Mouse (Mus musculus): Measurements from ENCODE around the gene Sbsn. TPM values are rescaled to one million over a fixed set of nuclear protein-coding genes. Genes with fewer than 3 reads are reported as not detected.

Sbsn gene
- polyA plus RNA-seq (2014; fragmentation: Illumina TruSeq; extraction: RNeasy Lipid Tissue Mini Kit (QIAGEN cat#74804); ENCODE audit: low read depth, low replicate concordance), result 12.7 TPM

DNA sequence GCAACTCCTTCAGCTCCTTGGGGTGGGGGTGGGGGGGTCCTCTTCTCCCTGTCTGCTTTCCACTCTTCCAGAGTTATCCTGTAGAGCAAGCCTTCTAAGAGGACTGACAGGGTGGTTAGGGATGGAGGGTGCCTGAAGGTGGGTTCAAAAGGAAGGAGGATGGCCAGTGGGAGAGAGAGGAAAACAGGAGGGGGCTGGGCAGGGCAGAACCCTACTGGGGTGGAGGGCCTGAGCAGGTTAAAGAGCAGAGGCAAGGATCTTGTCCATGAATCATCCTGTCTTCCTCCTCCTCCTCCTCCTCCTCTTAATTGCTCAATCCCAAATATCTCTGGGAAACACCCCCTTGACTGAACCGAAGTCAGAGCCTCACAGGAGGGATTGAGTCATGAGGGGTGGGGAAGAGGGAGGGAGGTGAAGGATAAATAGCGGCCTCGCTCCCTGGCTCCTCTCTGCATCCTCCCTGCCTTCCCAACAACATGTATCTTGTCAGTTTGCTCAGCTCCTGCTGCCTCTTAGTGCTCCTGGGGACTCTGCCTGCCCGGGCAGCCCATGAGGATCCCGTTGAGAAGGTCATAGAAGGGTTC, at the start of gene Sbsn:
TSS of gene Sbsn (plus strand) at position 386 of the 584 bp plus-strand sequence.

DNA sequence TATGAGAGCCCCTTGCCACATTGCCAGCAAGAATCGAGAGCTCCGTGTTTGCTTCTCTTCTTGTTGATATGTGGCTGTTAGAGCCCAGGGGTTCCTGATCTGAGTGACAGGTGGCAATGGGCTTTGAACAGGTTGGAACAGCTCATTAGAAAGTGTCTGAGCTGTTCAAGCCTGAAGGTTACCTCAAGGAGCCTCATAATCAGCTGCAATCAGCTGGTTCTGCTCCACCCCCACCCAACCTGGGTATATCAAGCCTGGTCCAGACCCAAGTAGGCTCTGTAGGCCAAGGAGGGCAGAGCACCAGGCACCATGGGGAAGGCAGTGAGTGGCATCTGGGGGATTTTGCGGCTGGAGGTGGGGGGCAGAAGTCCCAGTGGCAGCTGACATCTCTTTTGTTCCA, 39.3 kb upstream of the Sbsn start, which contains the start of gene Atp4a:
TSS of gene Atp4a (plus strand) at position 268 of the 400 bp plus-strand sequence.

DNA sequence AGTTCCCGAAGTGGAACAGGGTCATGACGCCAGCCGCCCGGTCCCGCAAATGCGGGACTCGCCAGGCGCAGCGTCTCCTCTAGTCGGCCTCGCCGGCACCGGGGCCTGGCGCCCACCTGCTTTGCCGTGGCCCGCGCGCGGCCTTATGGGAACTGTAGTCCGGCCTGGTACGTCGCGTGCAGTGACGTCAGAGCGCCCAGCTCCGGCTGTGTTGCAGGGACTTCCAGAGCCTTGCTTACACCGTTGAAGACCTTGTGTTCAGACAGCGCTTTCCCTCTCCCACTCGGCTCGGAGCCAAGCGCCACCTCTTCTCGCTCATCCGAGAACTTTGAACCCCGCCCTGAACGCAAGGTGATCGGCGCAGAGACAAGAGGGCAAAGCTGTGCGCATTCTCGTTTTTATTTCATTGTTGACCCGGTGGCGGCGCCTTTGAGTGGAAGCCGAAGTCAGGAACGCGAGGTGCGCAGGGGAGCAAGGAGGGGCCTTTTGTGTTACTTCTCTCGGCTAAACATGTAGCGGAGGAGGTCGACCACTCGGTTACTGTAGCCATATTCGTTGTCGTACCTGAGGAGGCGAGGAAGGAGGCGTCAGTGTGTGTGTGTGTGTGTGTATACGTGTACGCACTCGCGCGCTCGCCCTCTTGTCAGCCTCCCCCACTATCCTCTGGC, 21.7 kb upstream of the Sbsn start, which contains the start of gene Tmem147:
TSS of gene Tmem147 (minus strand) at position 145 of the 668 bp plus-strand sequence.

DNA sequence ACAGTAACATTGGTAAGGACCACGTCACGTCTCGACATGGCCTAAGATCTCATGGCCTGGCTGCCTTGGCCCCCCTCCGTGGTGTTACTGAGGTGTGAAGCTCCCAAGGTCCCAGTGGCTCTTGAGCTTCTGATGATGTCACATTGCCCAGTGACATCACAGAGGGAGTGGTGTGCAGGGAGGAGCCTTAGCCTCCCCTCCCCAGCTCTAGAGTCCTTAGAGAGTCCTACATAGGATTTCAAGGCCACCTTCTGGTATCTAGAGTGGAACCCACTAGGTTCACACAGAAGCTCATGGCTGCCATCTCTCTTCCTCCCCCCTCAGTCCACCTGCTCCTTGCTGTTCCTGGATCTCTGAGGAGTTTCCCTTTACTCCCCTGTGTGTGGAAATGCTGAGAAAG, 7.7 kb upstream of the Sbsn start, which contains the start of gene Gapdhs:
TSS of gene Gapdhs (minus strand) at position 65 of the 400 bp plus-strand sequence.

DNA sequence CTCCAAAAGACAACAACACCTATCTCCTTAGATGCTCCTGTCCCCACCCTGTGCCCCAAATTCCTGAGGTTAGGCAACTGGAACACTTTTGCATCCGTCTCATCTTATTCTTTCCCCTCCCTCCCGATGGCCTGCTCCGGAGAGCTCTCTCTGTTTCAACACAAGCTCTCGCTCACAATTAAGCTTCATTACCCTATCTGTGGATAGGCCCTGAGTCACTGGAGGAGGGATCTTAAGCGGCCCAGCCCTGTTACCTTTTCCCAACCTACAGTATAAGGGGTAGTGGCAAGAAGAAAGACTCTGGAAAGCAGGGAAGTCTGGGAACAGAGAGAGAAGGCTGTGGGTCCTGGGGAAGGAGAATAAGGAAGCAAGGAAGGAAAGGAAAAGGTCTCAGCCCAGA, 12.2 kb downstream of the Sbsn start, which contains the start of gene Dmkn:
TSS of gene Dmkn (plus strand) at position 301 of the 400 bp plus-strand sequence.

DNA sequence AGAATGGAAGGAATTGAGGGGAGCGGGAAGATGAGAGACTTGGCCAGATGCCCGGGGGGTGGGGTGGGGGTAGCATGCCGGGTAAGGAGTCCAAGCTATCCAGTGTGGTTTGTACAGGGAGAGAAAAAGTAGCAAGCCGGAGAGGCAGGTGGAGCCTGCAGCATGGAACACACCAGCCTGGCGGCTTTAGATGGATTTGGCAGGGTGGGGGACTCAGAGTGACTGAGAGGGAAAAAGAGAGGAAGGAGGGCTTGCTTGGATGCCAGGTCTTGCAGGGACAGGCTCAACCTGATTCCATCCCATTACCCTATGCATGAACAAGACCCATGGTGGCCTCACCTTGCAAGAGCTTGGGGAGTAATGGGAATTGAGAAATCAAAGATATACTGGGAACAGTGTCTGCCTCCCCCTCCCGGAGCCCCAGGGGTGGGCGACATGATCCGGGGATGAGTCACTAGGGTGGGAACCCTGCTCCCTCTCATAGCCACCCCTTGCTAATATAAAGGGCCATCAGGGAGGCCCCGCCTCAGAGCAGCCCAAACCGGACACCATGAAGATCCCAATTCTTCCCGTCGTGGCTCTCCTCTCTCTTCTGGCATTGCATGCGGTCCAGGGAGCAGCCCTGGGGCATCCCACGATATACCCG, 36.2 kb downstream of the Sbsn start, which contains the start of gene Krtdap:
TSS of gene Krtdap (plus strand) at position 520 of the 646 bp plus-strand sequence.

Other genes with a start within 250 kb of the Sbsn start
- 0.23 TPM for gene Arhgap33, start 216.4 kb upstream of the Sbsn start, polyA plus RNA-seq (2014; fragmentation: Illumina TruSeq; extraction: RNeasy Lipid Tissue Mini Kit (QIAGEN cat#74804); ENCODE audit: low read depth, low replicate concordance)
- 50.0 TPM for gene Hspb6, start 199.3 kb upstream of the Sbsn start, polyA plus RNA-seq (2014; fragmentation: Illumina TruSeq; extraction: RNeasy Lipid Tissue Mini Kit (QIAGEN cat#74804); ENCODE audit: low read depth, low replicate concordance)
- 1.5 TPM for gene Proser3, start 199.2 kb upstream of the Sbsn start, polyA plus RNA-seq (2014; fragmentation: Illumina TruSeq; extraction: RNeasy Lipid Tissue Mini Kit (QIAGEN cat#74804); ENCODE audit: low read depth, low replicate concordance)
- gene Lin37, start 191.6 kb upstream of the Sbsn start, polyA plus RNA-seq (2014; fragmentation: Illumina TruSeq; extraction: RNeasy Lipid Tissue Mini Kit (QIAGEN cat#74804); ENCODE audit: low read depth, low replicate concordance), result 6.5 TPM
- 13.9 TPM for gene U2af1l4, start 188.2 kb upstream of the Sbsn start, polyA plus RNA-seq (2014; fragmentation: Illumina TruSeq; extraction: RNeasy Lipid Tissue Mini Kit (QIAGEN cat#74804); ENCODE audit: low read depth, low replicate concordance)
- 3.4 TPM for gene Gm49396, start 188.1 kb upstream of the Sbsn start, polyA plus RNA-seq (2014; fragmentation: Illumina TruSeq; extraction: RNeasy Lipid Tissue Mini Kit (QIAGEN cat#74804); ENCODE audit: low read depth, low replicate concordance)
- 31.7 TPM for gene Psenen, start 187.8 kb upstream of the Sbsn start, polyA plus RNA-seq (2014; fragmentation: Illumina TruSeq; extraction: RNeasy Lipid Tissue Mini Kit (QIAGEN cat#74804); ENCODE audit: low read depth, low replicate concordance)
- not detected for gene Igflr1, start 186.0 kb upstream of the Sbsn start, polyA plus RNA-seq (2014; fragmentation: Illumina TruSeq; extraction: RNeasy Lipid Tissue Mini Kit (QIAGEN cat#74804); ENCODE audit: low read depth, low replicate concordance)
- 5.8 TPM for gene Kmt2b, start 162.7 kb upstream of the Sbsn start, polyA plus RNA-seq (2014; fragmentation: Illumina TruSeq; extraction: RNeasy Lipid Tissue Mini Kit (QIAGEN cat#74804); ENCODE audit: low read depth, low replicate concordance)
- not detected for gene Zbtb32, start 152.6 kb upstream of the Sbsn start, polyA plus RNA-seq (2014; fragmentation: Illumina TruSeq; extraction: RNeasy Lipid Tissue Mini Kit (QIAGEN cat#74804); ENCODE audit: low read depth, low replicate concordance)
- gene Upk1a, start 138.6 kb upstream of the Sbsn start, polyA plus RNA-seq (2014; fragmentation: Illumina TruSeq; extraction: RNeasy Lipid Tissue Mini Kit (QIAGEN cat#74804); ENCODE audit: low read depth, low replicate concordance), result not detected
- gene Cox6b1, start 125.3 kb upstream of the Sbsn start, polyA plus RNA-seq (2014; fragmentation: Illumina TruSeq; extraction: RNeasy Lipid Tissue Mini Kit (QIAGEN cat#74804); ENCODE audit: low read depth, low replicate concordance), result 1,385 TPM
- gene Etv2, start 115.6 kb upstream of the Sbsn start, polyA plus RNA-seq (2014; fragmentation: Illumina TruSeq; extraction: RNeasy Lipid Tissue Mini Kit (QIAGEN cat#74804); ENCODE audit: low read depth, low replicate concordance), result not detected
- gene Rbm42, start 101.2 kb upstream of the Sbsn start, polyA plus RNA-seq (2014; fragmentation: Illumina TruSeq; extraction: RNeasy Lipid Tissue Mini Kit (QIAGEN cat#74804); ENCODE audit: low read depth, low replicate concordance), result not detected
- 2.0 TPM for gene Haus5, start 86.5 kb upstream of the Sbsn start, polyA plus RNA-seq (2014; fragmentation: Illumina TruSeq; extraction: RNeasy Lipid Tissue Mini Kit (QIAGEN cat#74804); ENCODE audit: low read depth, low replicate concordance)
- not detected for gene Pmis2, start 79.9 kb upstream of the Sbsn start, polyA plus RNA-seq (2014; fragmentation: Illumina TruSeq; extraction: RNeasy Lipid Tissue Mini Kit (QIAGEN cat#74804); ENCODE audit: low read depth, low replicate concordance)
- gene 2200002J24Rik, start 52.5 kb upstream of the Sbsn start, polyA plus RNA-seq (2014; fragmentation: Illumina TruSeq; extraction: RNeasy Lipid Tissue Mini Kit (QIAGEN cat#74804); ENCODE audit: low read depth, low replicate concordance), result not detected
- not detected for gene Atp4a, start 39.3 kb upstream of the Sbsn start, polyA plus RNA-seq (2014; fragmentation: Illumina TruSeq; extraction: RNeasy Lipid Tissue Mini Kit (QIAGEN cat#74804); ENCODE audit: low read depth, low replicate concordance)
- 14.1 TPM for gene Tmem147, start 21.9 kb upstream of the Sbsn start, polyA plus RNA-seq (2014; fragmentation: Illumina TruSeq; extraction: RNeasy Lipid Tissue Mini Kit (QIAGEN cat#74804); ENCODE audit: low read depth, low replicate concordance)
- not detected for gene Gapdhs, start 7.8 kb upstream of the Sbsn start, polyA plus RNA-seq (2014; fragmentation: Illumina TruSeq; extraction: RNeasy Lipid Tissue Mini Kit (QIAGEN cat#74804); ENCODE audit: low read depth, low replicate concordance)
- 7.0 TPM for gene Dmkn, start 12.3 kb downstream of the Sbsn start, polyA plus RNA-seq (2014; fragmentation: Illumina TruSeq; extraction: RNeasy Lipid Tissue Mini Kit (QIAGEN cat#74804); ENCODE audit: low read depth, low replicate concordance)
- not detected for gene Krtdap, start 36.4 kb downstream of the Sbsn start, polyA plus RNA-seq (2014; fragmentation: Illumina TruSeq; extraction: RNeasy Lipid Tissue Mini Kit (QIAGEN cat#74804); ENCODE audit: low read depth, low replicate concordance)
- gene Ffar2, start 72.3 kb downstream of the Sbsn start, polyA plus RNA-seq (2014; fragmentation: Illumina TruSeq; extraction: RNeasy Lipid Tissue Mini Kit (QIAGEN cat#74804); ENCODE audit: low read depth, low replicate concordance), result 1.3 TPM
- not detected for gene Ffar3, start 104.7 kb downstream of the Sbsn start, polyA plus RNA-seq (2014; fragmentation: Illumina TruSeq; extraction: RNeasy Lipid Tissue Mini Kit (QIAGEN cat#74804); ENCODE audit: low read depth, low replicate concordance)
- gene Ffar1, start 110.1 kb downstream of the Sbsn start, polyA plus RNA-seq (2014; fragmentation: Illumina TruSeq; extraction: RNeasy Lipid Tissue Mini Kit (QIAGEN cat#74804); ENCODE audit: low read depth, low replicate concordance), result not detected
- not detected for gene Cd22, start 128.9 kb downstream of the Sbsn start, polyA plus RNA-seq (2014; fragmentation: Illumina TruSeq; extraction: RNeasy Lipid Tissue Mini Kit (QIAGEN cat#74804); ENCODE audit: low read depth, low replicate concordance)
- gene Mag, start 163.4 kb downstream of the Sbsn start, polyA plus RNA-seq (2014; fragmentation: Illumina TruSeq; extraction: RNeasy Lipid Tissue Mini Kit (QIAGEN cat#74804); ENCODE audit: low read depth, low replicate concordance), result not detected
- not detected for gene Hamp2, start 173.2 kb downstream of the Sbsn start, polyA plus RNA-seq (2014; fragmentation: Illumina TruSeq; extraction: RNeasy Lipid Tissue Mini Kit (QIAGEN cat#74804); ENCODE audit: low read depth, low replicate concordance)
- gene Hamp, start 192.6 kb downstream of the Sbsn start, polyA plus RNA-seq (2014; fragmentation: Illumina TruSeq; extraction: RNeasy Lipid Tissue Mini Kit (QIAGEN cat#74804); ENCODE audit: low read depth, low replicate concordance), result 67.1 TPM
- gene Usf2, start 205.3 kb downstream of the Sbsn start, polyA plus RNA-seq (2014; fragmentation: Illumina TruSeq; extraction: RNeasy Lipid Tissue Mini Kit (QIAGEN cat#74804); ENCODE audit: low read depth, low replicate concordance), result 121 TPM
- gene Lsr, start 222.0 kb downstream of the Sbsn start, polyA plus RNA-seq (2014; fragmentation: Illumina TruSeq; extraction: RNeasy Lipid Tissue Mini Kit (QIAGEN cat#74804); ENCODE audit: low read depth, low replicate concordance), result not detected
- not detected for gene Fam187b, start 222.3 kb downstream of the Sbsn start, polyA plus RNA-seq (2014; fragmentation: Illumina TruSeq; extraction: RNeasy Lipid Tissue Mini Kit (QIAGEN cat#74804); ENCODE audit: low read depth, low replicate concordance)